Mouse (Mus musculus): ENCODE measurements around the gene Sprr2a2. TPM values are rescaled to one million over a fixed set of nuclear protein-coding genes. Genes with fewer than 3 reads are reported as not detected.
"Not testable (repeated sequence)": the region's sequence is repeated elsewhere in the genome, so short reads cannot be mapped to it uniquely, and the experiment has no call there.

Sprr2a2 gene
- not detected for total RNA-seq (2021)

DNA sequence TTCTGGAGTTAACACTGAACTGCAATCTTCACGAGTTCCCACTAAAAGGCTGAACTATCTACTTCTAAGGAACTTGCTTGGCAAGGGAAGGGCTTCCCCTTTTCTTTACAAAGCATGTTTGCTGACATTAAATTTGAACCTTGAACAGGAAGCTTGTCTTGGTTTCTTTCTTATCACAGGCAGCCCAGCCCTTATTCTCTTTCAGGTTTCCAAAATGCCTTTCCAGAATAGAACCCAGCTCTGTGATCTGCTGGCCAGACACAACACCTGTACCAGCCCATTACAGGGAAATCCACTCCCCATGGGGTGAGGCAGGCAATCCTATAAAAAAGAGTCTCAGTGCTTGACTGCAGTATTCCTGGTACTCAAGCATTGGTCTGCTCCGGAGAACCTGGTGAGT lies at the start of gene Sprr2a2, which contains the start of gene Sprr2a1:
Sprr2a2 (plus strand) TSS at position 352 of the 400 bp plus-strand sequence.
Sprr2a1 (plus strand) TSS at position 231 of the 400 bp plus-strand sequence.
- DNase-seq; intact Hi-C loops (cut with DNase I): not testable (repeated sequence)

- intact Hi-C loops (cut with DNase I) = no loop called here
- no peak for DNase-seq
Observed at GRCm38 (mm10) chr3:92169847-92170246, 45.9 kb upstream of the Sprr2a2 start.

DNA sequence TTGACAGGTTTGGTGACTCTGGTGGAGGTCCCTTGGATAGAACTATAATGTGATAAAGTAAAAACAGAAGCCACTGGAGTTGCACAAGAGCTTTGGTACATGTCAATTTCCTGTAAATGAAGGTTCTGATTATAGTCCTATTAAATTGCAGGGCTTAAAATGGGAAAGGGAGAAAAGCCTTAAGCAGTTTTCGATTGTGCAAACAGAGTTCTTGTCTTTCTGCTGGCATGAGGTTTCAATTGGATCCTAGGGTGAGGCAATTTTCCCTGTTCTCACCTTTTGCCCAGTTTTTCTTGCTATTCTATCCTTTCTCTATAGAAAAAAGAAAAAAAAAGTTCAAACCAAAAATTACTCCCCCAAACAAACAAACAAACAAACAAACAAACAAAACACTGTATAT lies 38.8 kb upstream of the Sprr2a2 start:
- no peak for DNase-seq
- intact Hi-C loops (cut with DNase I) = no loop called here

DNA sequence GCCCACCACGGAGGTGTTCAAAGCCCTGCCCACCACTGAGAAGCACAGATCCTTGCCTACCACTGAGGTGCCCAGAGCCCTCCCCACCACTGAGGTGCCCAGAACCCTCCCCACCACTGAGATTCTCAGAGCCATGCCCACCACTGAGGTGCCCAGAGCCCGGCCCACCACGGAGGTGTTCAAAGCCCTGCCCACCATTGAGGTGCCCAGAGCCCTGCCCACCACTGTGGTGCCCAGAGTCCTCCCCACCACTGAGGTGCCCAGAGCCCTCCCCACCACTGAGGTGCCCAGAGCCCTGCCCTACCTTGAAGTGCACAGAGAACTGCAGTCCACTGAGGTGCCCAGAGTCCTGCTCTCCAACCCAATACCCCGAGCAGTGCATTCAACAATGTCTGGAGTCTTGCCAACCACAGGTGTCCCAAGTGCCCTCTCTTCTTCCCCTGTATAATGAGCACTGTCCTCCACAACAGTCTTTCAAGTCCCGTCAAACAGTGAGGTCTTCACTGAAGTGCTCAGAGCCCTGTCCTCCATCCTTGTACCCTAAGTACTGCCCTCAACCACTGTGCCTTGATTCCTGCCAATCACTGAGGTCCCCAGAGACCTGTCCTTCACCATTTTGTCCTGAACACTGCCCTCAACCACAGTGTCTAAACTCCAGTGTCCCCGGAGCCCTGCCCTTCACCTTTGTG lies 20.1 kb upstream of the Sprr2a2 start:
- DNase-seq = no peak
- intact Hi-C loops (cut with DNase I) = no loop called here

DNA sequence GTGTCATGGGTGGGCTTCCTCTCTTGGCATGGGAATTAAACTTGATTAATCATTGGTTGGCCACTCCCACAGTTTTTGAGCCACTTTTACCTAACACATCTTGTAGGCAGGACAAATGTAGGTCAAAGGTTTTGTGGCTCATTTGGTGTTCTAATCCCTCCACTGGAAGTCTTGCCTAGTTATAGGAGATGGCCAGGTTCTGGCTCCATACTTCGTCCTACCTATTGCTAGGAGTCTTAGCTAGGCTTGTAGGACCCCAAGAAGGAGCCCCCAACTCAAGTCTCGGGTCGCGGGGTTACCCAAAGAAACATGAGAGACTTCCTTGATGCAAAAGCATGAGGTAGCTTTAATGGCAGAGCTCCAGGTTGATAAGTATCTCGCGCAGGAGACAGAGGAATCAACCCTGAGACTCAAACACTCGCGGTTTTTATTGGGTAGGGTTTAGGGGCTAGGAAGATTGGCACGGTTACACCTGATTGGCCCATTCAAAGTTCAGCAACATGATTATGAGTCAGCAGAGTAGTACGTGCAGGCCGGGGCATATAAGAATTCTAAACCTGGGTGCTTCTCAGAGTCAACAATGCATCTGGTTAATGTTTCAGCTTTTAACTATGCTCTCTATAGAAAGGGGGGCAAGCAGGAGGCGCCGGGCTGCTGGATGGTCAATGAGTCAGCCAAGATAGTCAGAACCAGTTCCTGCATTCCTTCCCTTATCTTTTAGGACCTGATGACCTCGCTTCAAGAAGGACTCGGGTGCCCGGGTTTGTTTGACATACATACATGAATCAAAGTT lies 4.4 kb upstream of the Sprr2a2 start:
- DNase-seq; intact Hi-C loops (cut with DNase I): not testable (repeated sequence)

GRCm38 (mm10) chr3:92212059-92212458 lies 3.7 kb upstream of the Sprr2a2 start:
- DNase-seq; intact Hi-C loops (cut with DNase I): not testable (repeated sequence)

- DNase-seq; intact Hi-C loops (cut with DNase I): not testable (repeated sequence)
Observed at GRCm38 (mm10) chr3:92213651-92214050, 2.1 kb upstream of the Sprr2a2 start.

DNA sequence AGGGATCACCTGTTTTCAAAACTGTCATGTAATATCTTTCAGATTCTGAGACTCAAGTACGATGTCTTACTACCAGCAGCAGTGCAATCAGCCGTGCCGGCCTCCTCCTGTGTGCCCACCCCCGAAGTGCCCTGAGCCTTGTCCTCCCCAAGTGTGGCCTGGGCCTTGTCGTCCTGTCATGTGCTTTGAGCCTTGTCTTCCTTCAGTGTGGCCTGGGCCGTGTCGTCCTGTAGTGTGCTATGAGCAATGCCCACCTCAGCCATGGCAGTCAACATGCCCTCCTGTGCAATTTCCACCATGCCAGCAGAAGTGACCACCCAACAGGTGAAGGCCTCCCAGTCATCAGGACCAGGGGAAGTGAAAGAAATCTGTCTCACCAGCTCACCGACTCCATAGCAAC lies 3.3 kb downstream of the Sprr2a2 start:
- intact Hi-C loops (cut with DNase I); DNase-seq: not testable (repeated sequence)

DNA sequence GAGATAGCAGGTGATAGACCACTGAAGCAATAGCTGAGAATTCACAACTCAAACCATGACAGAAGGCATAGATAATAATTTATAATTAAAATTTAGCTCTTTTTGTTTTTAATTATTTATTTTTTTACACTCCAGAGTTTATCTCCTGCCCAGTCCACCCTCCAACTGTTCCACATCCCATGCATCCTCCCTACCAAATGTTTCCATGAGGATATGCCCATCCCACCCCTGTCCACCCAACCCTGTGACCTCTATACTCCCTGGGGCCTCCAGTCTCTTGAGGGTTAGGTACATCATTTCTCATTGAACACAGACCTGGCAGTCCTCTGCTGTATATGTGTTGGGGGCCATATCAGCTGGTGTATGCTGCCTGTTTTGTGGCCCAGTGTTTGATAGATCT lies 8.0 kb downstream of the Sprr2a2 start:
- intact Hi-C loops (cut with DNase I); DNase-seq: not testable (repeated sequence)

- intact Hi-C loops (cut with DNase I); DNase-seq: not testable (repeated sequence)
Observed at GRCm38 (mm10) chr3:92227410-92227809, 11.7 kb downstream of the Sprr2a2 start.

DNA sequence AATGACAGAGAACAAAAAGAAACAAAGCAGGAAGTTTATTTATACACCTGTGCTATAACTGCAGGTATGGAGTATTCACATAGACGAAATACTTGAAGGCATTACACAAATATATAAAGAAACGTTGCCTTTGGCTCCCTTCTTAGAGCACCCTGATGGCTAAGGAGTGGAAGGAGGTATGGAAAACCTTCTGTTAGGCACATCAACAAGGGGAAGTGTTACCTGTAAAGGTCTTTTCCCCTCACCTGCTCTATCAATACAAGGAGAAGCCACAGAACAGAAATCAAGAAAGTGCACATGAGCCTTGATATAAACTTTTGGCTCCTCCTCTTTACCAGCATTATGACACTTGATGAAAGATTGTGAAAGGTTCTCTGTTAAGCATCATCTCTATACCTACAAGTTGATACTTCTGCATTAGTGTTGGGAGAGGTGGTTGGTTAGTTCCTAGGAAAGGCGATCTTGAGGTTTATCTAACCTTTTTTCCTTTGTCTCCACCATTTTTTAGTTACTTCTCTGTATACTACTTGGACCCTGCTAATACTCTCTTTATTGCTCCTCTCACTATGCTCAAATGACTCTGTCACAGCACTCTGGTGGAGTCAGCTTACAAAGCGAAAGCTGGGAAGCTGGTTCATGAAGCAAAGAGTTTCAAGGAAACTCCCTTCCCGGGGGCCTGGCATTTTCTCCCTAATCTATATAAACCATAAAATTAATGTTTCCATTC lies 20.9 kb downstream of the Sprr2a2 start:
- intact Hi-C loops (cut with DNase I) = not testable (repeated sequence)

DNA sequence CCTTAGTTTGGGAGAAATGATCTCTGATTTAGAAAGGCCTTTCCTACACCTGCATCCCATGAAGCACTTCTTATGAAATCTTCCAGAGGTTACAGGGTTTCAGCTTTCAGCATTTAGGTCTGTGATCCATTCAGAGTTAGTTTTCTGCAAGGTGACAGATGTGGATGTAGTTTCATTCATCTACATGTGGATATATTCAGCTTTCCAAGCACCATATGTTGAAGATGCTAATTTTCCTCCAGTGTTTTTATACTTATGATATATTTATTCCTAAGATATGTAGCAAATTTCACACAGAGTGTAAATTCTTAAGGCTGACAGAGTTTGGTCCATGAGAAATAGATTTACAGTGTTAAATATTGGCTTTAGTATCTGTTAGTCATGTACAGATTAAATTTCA lies 23.0 kb downstream of the Sprr2a2 start:
- intact Hi-C loops (cut with DNase I); DNase-seq: not testable (repeated sequence)

More for the DNA sequence above, 20.9 kb downstream of the Sprr2a2 start:
- not testable (repeated sequence) for DNase-seq

GRCm38 (mm10) chr3:92239197-92239596 lies 23.5 kb downstream of the Sprr2a2 start:
- DNase-seq; intact Hi-C loops (cut with DNase I): not testable (repeated sequence)

GRCm38 (mm10) chr3:92244833-92245232 lies 29.1 kb downstream of the Sprr2a2 start:
- DNase-seq; intact Hi-C loops (cut with DNase I): not testable (repeated sequence)

DNA sequence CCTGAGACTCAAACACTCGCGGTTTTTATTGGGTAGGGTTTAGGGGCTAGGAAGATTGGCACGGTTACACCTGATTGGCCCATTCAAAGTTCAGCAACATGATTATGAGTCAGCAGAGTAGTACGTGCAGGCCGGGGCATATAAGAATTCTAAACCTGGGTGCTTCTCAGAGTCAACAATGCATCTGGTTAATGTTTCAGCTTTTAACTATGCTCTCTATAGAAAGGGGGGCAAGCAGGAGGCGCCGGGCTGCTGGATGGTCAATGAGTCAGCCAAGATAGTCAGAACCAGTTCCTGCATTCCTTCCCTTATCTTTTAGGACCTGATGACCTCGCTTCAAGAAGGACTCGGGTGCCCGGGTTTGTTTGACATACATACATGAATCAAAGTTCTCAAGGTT lies 30.5 kb downstream of the Sprr2a2 start:
- DNase-seq; intact Hi-C loops (cut with DNase I): not testable (repeated sequence)

- intact Hi-C loops (cut with DNase I); DNase-seq: not testable (repeated sequence)
Observed at GRCm38 (mm10) chr3:92248494-92248893, 32.8 kb downstream of the Sprr2a2 start.

- intact Hi-C loops (cut with DNase I); DNase-seq: not testable (repeated sequence)
Observed at GRCm38 (mm10) chr3:92250450-92250849, 34.7 kb downstream of the Sprr2a2 start.

DNA sequence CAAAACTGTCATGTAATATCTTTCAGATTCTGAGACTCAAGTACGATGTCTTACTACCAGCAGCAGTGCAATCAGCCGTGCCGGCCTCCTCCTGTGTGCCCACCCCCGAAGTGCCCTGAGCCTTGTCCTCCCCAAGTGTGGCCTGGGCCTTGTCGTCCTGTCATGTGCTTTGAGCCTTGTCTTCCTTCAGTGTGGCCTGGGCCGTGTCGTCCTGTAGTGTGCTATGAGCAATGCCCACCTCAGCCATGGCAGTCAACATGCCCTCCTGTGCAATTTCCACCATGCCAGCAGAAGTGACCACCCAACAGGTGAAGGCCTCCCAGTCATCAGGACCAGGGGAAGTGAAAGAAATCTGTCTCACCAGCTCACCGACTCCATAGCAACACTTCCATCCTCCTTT lies 38.1 kb downstream of the Sprr2a2 start:
- DNase-seq; intact Hi-C loops (cut with DNase I): not testable (repeated sequence)

GRCm38 (mm10) chr3:92258526-92258925 lies 42.8 kb downstream of the Sprr2a2 start:
- DNase-seq = not testable (repeated sequence)

DNA sequence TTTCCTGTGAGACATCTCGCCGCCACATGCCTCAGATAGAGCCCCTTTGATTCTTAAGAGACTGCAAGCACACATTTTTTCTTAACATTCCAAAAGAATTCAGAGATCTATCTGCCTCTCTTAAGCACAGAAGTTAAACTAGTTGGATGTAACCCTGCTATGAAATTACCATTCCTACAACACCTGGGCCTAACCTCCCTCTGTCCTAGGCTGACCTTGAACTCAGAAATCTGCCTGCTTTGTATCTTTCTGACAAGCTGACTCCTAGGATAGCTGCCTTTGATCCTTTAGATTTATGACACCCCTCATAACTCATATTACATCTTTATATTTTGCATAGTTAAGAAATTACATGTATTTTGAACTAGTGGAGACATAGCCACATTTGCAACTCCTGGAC lies 47.7 kb downstream of the Sprr2a2 start:
- intact Hi-C loops (cut with DNase I); DNase-seq: not testable (repeated sequence)

More at GRCm38 (mm10) chr3:92258526-92258925, 42.8 kb downstream of the Sprr2a2 start:
- intact Hi-C loops (cut with DNase I) = not testable (repeated sequence)
